ENCODE assay signal across 24 mouse cellular contexts in genomic region chr13:28132781-28133180, GRCm38 (mm10). TPM values are rescaled to one million over a fixed set of nuclear protein-coding genes. Genes with fewer than 3 reads are reported as not detected.
"Had no signal": no experiment of that assay in that cellular context is flagged by ENCODE, and none has a peak within 500 bp of the region (broad histone marks: within the 10 kb centered on the region; RNA-seq: fewer than 3 reads in every experiment).

No protein-coding gene starts in this region.

- DNase-seq: lung, adult 18-20 months; lung, embryonic 14.5 days; lung, postnatal 10 days; lung, postnatal 4 days; midbrain, embryonic 14.5 days; retina, postnatal 1 day; right cerebral cortex, adult 18-20 months; right cerebral cortex, postnatal 25 days; thymus, adult 2 months; thymus, postnatal 25 days; thymus, postnatal 4 days had no signal

- H3K36me3 ChIP-seq: midbrain, embryonic 10.5 days; midbrain, embryonic 12.5 days; neural tube, embryonic 13.5 days; neural tube, embryonic 15.5 days; stomach, embryonic 15.5 days had no signal

- H3K9me3 ChIP-seq: midbrain, embryonic 10.5 days; midbrain, embryonic 12.5 days; neural tube, embryonic 13.5 days; neural tube, embryonic 15.5 days; stomach, embryonic 15.5 days had no signal

- H3K27ac ChIP-seq: midbrain, embryonic 10.5 days; midbrain, embryonic 12.5 days; neural tube, embryonic 13.5 days; neural tube, embryonic 15.5 days; stomach, embryonic 15.5 days; stomach, postnatal 0 days had no signal

- H3K4me1 ChIP-seq: midbrain, embryonic 10.5 days; midbrain, embryonic 12.5 days; neural tube, embryonic 13.5 days; neural tube, embryonic 15.5 days; stomach, embryonic 15.5 days had no signal

- H3K9ac ChIP-seq: lung, embryonic 14.5 days; midbrain, embryonic 12.5 days; neural tube, embryonic 13.5 days; neural tube, embryonic 15.5 days; stomach, embryonic 15.5 days had no signal

- H3K4me3 ChIP-seq: midbrain, embryonic 10.5 days; midbrain, embryonic 12.5 days; myocyte; neural tube, embryonic 13.5 days; neural tube, embryonic 15.5 days; stomach, embryonic 15.5 days had no signal

- ATAC-seq: midbrain, embryonic 16.5 days had no signal

- H3K27me3 ChIP-seq: midbrain, embryonic 12.5 days; neural tube, embryonic 13.5 days; neural tube, embryonic 15.5 days; stomach, embryonic 15.5 days had no signal

- H3K4me2 ChIP-seq: lung, embryonic 14.5 days; midbrain, embryonic 12.5 days; neural tube, embryonic 13.5 days; neural tube, embryonic 15.5 days; stomach, embryonic 15.5 days had no signal

RNA-seq across cellular contexts. Expression of gene Prl5a1, which starts 9.5 kb away (rescaled TPM):
- polyA plus RNA-seq: lung, embryonic 14.5 days; lung, embryonic 16.5 days; midbrain, embryonic 10.5 days; midbrain, embryonic 12.5 days; midbrain, embryonic 14.5 days; midbrain, embryonic 16.5 days; myocyte; neural tube, embryonic 11.5 days; neural tube, embryonic 15.5 days; spleen, adult 2 months; stomach, embryonic 15.5 days; stomach, postnatal 0 days; testis, adult 2 months; thymus, adult 2 months; urinary bladder, adult 2 months had no signal
